Mouse (Mus musculus) lung, postnatal 0 days (tissue): ENCODE measurements around the gene Fam228b.

ENCODE experiments used
- CTCF ChIP-seq: IDR thresholded peaks from 2 replicates; pipeline ENCODE4 v1.5.1; 2016; ENCODE audit warnings: antibody characterized with exemption, mild to moderate bottlenecking
- EP300 ChIP-seq: IDR thresholded peaks from 2 replicates; pipeline ENCODE4 v1.6.1; 2016; ENCODE audit warnings: antibody characterized with exemption, mild to moderate bottlenecking, control low read depth

DNA sequence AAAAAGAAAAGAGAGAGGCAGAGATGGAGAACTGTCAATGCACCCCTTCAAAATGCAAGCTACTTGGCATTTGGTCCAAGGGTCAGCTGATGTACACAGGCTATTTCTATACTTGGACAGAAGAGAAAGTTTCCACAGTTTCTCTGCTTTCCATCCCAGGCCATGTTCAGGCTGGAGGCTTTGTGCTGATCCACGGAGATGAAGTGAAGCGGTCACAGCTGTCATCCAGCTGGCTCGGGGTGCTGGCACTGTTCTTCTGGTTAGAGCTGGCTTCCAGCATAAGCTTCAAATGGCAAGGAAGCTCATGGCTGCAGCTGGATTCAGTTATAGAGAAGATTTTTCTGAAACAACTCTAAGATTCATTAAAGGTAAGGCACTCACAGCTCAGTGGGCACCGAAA, 44.6 kb upstream of the Fam228b start:
- TF ChIP-seq CTCF (no peak), EP300 (no peak)
